Mouse (Mus musculus) lung, postnatal 0 days (tissue): ENCODE results near the gene Fkbp8.

Experiments
- CTCF ChIP-seq: IDR thresholded peaks from 2 replicates; pipeline ENCODE4 v1.5.1; 2016; ENCODE audit warnings: antibody characterized with exemption, mild to moderate bottlenecking
- EP300 ChIP-seq: IDR thresholded peaks from 2 replicates; pipeline ENCODE4 v1.6.1; 2016; ENCODE audit warnings: antibody characterized with exemption, mild to moderate bottlenecking, control low read depth

- TF ChIP-seq CTCF (no peak), EP300 (no peak)
These were observed 11.7 kb downstream of the Fkbp8 start, which contains the start of gene Ell for GRCm38 (mm10) chr8:70539077-70539813.
